Mouse (Mus musculus) liver, embryonic 15.5 days (tissue): Measurements from ENCODE around the gene Nudt13. TPM values are rescaled to one million over a fixed set of nuclear protein-coding genes. Genes with fewer than 3 reads are reported as not detected.
"Not testable (repeated sequence)": the region's sequence is repeated elsewhere in the genome, so short reads cannot be mapped to it uniquely, and the experiment has no call there.

ENCODE experiments used
- ATAC-seq: fragments of 200-750 bp; cut with Nextera tagmentation; 2 replicates; pipeline ENCODE4 v1.8.0; 2017; ENCODE audit warnings: moderate number of reproducible peaks, mild to moderate bottlenecking, moderate library complexity; ENCODE audit not compliant: insufficient read depth
- H3K27ac ChIP-seq: fragments of 300-500 bp; sonication (generic); replicated peaks from 2 replicates; pipeline ENCODE4 v1.5.1; 2015; ENCODE audit warnings: mild to moderate bottlenecking, inconsistent platforms
- H3K27me3 ChIP-seq: fragments of 300-500 bp; sonication (generic); 2 replicates; pipeline ENCODE4 v1.6.1; 2015; ENCODE audit warnings: mild to moderate bottlenecking, inconsistent platforms
- H3K36me3 ChIP-seq: fragments of 300-500 bp; sonication (generic); replicated peaks from 2 replicates; pipeline ENCODE4 v1.6.1; 2015; ENCODE audit warnings: moderate library complexity, mild to moderate bottlenecking, inconsistent platforms
- H3K4me1 ChIP-seq: fragments of 300-500 bp; sonication (generic); replicated peaks from 2 replicates; pipeline ENCODE4 v1.6.1; 2015; ENCODE audit warnings: inconsistent platforms
- H3K4me2 ChIP-seq: fragments of 300-500 bp; sonication (generic); 2 replicates; pipeline ENCODE4 v1.6.1; 2015; ENCODE audit warnings: moderate library complexity, mild to moderate bottlenecking, inconsistent platforms
- H3K4me3 ChIP-seq: fragments of 300-500 bp; sonication (generic); replicated peaks from 2 replicates; pipeline ENCODE4 v1.5.1; 2015; ENCODE audit warnings: mild to moderate bottlenecking, inconsistent platforms
- H3K9ac ChIP-seq: fragments of 300-500 bp; sonication (generic); 2 replicates; pipeline ENCODE4 v1.6.1; 2015; ENCODE audit warnings: moderate library complexity, mild to moderate bottlenecking, inconsistent platforms
- H3K9me3 ChIP-seq: fragments of 300-500 bp; sonication (generic); replicated peaks from 2 replicates; pipeline ENCODE4 v1.6.1; 2016; ENCODE audit warnings: inconsistent platforms
- WGBS: fragments of 180-500 bp; shearing (Covaris S2); methylation state at CpG from one replicate; pipeline ENCODE4 v1.1.7; 2015; ENCODE audit warnings: mixed read lengths; ENCODE audit not compliant: insufficient replicate concordance; 5-methylcytosine and 5-hydroxymethylcytosine counted together
- polyA plus RNA-seq: library from polyadenylated mRNA; unstranded; fragments of >200 nt; fragmentation: Nextera tagmentation; extraction: Ambion mirVana; gene quantifications from 2 replicates; pipeline ENCODE4 v1.2.1, GENCODE M21; 2015

The Nudt13 gene
- polyA plus RNA-seq, 1 experiment from 2014 or later: 5.0 TPM

- no peak overlapping the region for H3K4me2 ChIP-seq
- H3K27ac ChIP-seq: no peak overlapping the region
- H3K4me3 ChIP-seq: no peak overlapping the region
- H3K36me3 ChIP-seq: no peaks in the 10 kb centered on the region
- H3K9ac ChIP-seq: no peak overlapping the region
- no peak for ATAC-seq
- 51% methylated on average over 4 of the region's 4 CpGs for WGBS
- H3K4me1 ChIP-seq: peaks cover 23% of the 10 kb centered on the region
- H3K27me3 ChIP-seq: no peaks in the 10 kb centered on the region
- no peaks in the 10 kb centered on the region for H3K9me3 ChIP-seq
Observed at GRCm38 (mm10) chr14:20291391-20291790, 3.1 kb upstream of the Nudt13 start.

GRCm38 (mm10) chr14:20294947-20295346 lies 450 bp downstream of the Nudt13 start:
- 39% methylated on average over 8 of the region's 8 CpGs for WGBS
- Histone ChIP-seq H3K36me3 (no peaks in the 10 kb centered on the region), H3K4me3 (peak overlapping the region; percentile 73), H3K9ac (peak overlapping the region; percentile 59; the same call in 1 of the 2 replicates), H3K4me1 (peaks cover 26% of the 10 kb centered on the region), H3K9me3 (no peaks in the 10 kb centered on the region), H3K27ac (no peak overlapping the region), H3K27me3 (no peaks in the 10 kb centered on the region), H3K4me2 (peak overlapping the region; percentile 75)
- ATAC-seq: no peak

GRCm38 (mm10) chr14:20297616-20298015 lies 3.1 kb downstream of the Nudt13 start:
- ATAC-seq: no peak

GRCm38 (mm10) chr14:20298131-20298530 lies 3.6 kb downstream of the Nudt13 start:
- Histone ChIP-seq H3K4me1 (peaks cover 20% of the 10 kb centered on the region), H3K27me3 (no peaks in the 10 kb centered on the region), H3K27ac (no peak overlapping the region), H3K36me3 (no peaks in the 10 kb centered on the region), H3K4me3 (no peak overlapping the region), H3K4me2 (no peak overlapping the region), H3K9ac (no peak overlapping the region), H3K9me3 (no peaks in the 10 kb centered on the region)
- no peak for ATAC-seq
- WGBS: 64% methylated on average over 3 of the region's 3 CpGs

More at GRCm38 (mm10) chr14:20297616-20298015, 3.1 kb downstream of the Nudt13 start:
- no peaks in the 10 kb centered on the region for H3K9me3 ChIP-seq
- no peak overlapping the region for H3K27ac ChIP-seq
- no peak overlapping the region for H3K4me2 ChIP-seq
- no peaks in the 10 kb centered on the region for H3K36me3 ChIP-seq
- H3K9ac ChIP-seq: no peak overlapping the region
- H3K4me3 ChIP-seq: no peak overlapping the region
- H3K4me1 ChIP-seq: peaks cover 20% of the 10 kb centered on the region
- no peaks in the 10 kb centered on the region for H3K27me3 ChIP-seq
- 58% methylated on average over 3 of the region's 3 CpGs for WGBS

- H3K36me3 ChIP-seq: peaks cover 22% of the 10 kb centered on the region
- not testable (repeated sequence) for ATAC-seq, H3K4me3 ChIP-seq
Observed at GRCm38 (mm10) chr14:20305085-20305484, 10.6 kb downstream of the Nudt13 start.

GRCm38 (mm10) chr14:20315137-20315536 lies 20.6 kb downstream of the Nudt13 start:
- no peaks in the 10 kb centered on the region for H3K27me3 ChIP-seq
- no peak overlapping the region for H3K4me3 ChIP-seq
- no peak overlapping the region for H3K4me2 ChIP-seq
- H3K9me3 ChIP-seq: no peaks in the 10 kb centered on the region
- WGBS: 56% methylated on average over 1 of the region's 1 CpGs
- no peak overlapping the region for H3K27ac ChIP-seq
- H3K4me1 ChIP-seq: no peaks in the 10 kb centered on the region
- peaks cover 28% of the 10 kb centered on the region for H3K36me3 ChIP-seq
- no peak overlapping the region for H3K9ac ChIP-seq
- no peak for ATAC-seq

More at GRCm38 (mm10) chr14:20305085-20305484, 10.6 kb downstream of the Nudt13 start:
- not testable (repeated sequence) for H3K27me3 ChIP-seq, H3K4me1 ChIP-seq, H3K9me3 ChIP-seq, H3K9ac ChIP-seq, H3K27ac ChIP-seq, H3K4me2 ChIP-seq
- 47% methylated on average over 2 of the region's 2 CpGs for WGBS

- H3K27me3 ChIP-seq: no peaks in the 10 kb centered on the region
- no peak overlapping the region for H3K27ac ChIP-seq
- H3K9me3 ChIP-seq: no peaks in the 10 kb centered on the region
- H3K36me3 ChIP-seq: peaks cover 49% of the 10 kb centered on the region
- no peak for ATAC-seq
- no peak overlapping the region for H3K4me3 ChIP-seq
- WGBS: 66% methylated on average over 3 of the region's 3 CpGs
- no peak overlapping the region for H3K9ac ChIP-seq
- H3K4me2 ChIP-seq: no peak overlapping the region
- H3K4me1 ChIP-seq: no peaks in the 10 kb centered on the region
Observed at GRCm38 (mm10) chr14:20319420-20319819, 24.9 kb downstream of the Nudt13 start.

GRCm38 (mm10) chr14:20324196-20324595 lies 29.7 kb downstream of the Nudt13 start:
- Histone ChIP-seq H3K27me3 (no peaks in the 10 kb centered on the region), H3K4me3 (no peak overlapping the region), H3K36me3 (peaks cover 77% of the 10 kb centered on the region), H3K4me2 (no peak overlapping the region), H3K9ac (no peak overlapping the region), H3K4me1 (no peaks in the 10 kb centered on the region), H3K9me3 (no peaks in the 10 kb centered on the region), H3K27ac (no peak overlapping the region)
- WGBS: 84% methylated on average over 9 of the region's 9 CpGs
- ATAC-seq: no peak

- no peak for ATAC-seq
- 78% methylated on average over 9 of the region's 9 CpGs for WGBS
- peaks cover 80% of the 10 kb centered on the region for H3K36me3 ChIP-seq
- H3K9ac ChIP-seq: no peak overlapping the region
- no peak overlapping the region for H3K27ac ChIP-seq
- H3K4me1 ChIP-seq: no peaks in the 10 kb centered on the region
- no peaks in the 10 kb centered on the region for H3K27me3 ChIP-seq
- no peaks in the 10 kb centered on the region for H3K9me3 ChIP-seq
- H3K4me3 ChIP-seq: no peak overlapping the region
- no peak overlapping the region for H3K4me2 ChIP-seq
Observed at GRCm38 (mm10) chr14:20328474-20328873, 34.0 kb downstream of the Nudt13 start.

- Histone ChIP-seq H3K4me2 (no peak overlapping the region), H3K4me3 (no peak overlapping the region), H3K36me3 (peaks cover 82% of the 10 kb centered on the region), H3K9me3 (no peaks in the 10 kb centered on the region), H3K4me1 (no peaks in the 10 kb centered on the region), H3K27me3 (no peaks in the 10 kb centered on the region), H3K27ac (no peak overlapping the region), H3K9ac (no peak overlapping the region)
- ATAC-seq: no peak
- 72% methylated on average over 4 of the region's 4 CpGs for WGBS
Observed at GRCm38 (mm10) chr14:20331316-20331715, 36.8 kb downstream of the Nudt13 start.

GRCm38 (mm10) chr14:20339415-20339814 lies 44.9 kb downstream of the Nudt13 start:
- WGBS: 84% methylated on average over 5 of the region's 5 CpGs
- peaks cover 64% of the 10 kb centered on the region for H3K36me3 ChIP-seq
- no peaks in the 10 kb centered on the region for H3K27me3 ChIP-seq

GRCm38 (mm10) chr14:20340149-20340548 lies 45.7 kb downstream of the Nudt13 start:
- ATAC-seq: peak; percentile 9; the same call in 1 of the 2 replicates
- Histone ChIP-seq H3K4me1 (peaks cover 7% of the 10 kb centered on the region), H3K36me3 (peaks cover 66% of the 10 kb centered on the region), H3K9ac (no peak overlapping the region), H3K27me3 (no peaks in the 10 kb centered on the region), H3K4me2 (no peak overlapping the region; the same call in 1 of the 2 replicates), H3K9me3 (no peaks in the 10 kb centered on the region), H3K4me3 (no peak overlapping the region), H3K27ac (no peak overlapping the region)
- 77% methylated on average over 8 of the region's 8 CpGs for WGBS

More at GRCm38 (mm10) chr14:20339415-20339814, 44.9 kb downstream of the Nudt13 start:
- Histone ChIP-seq H3K9ac (no peak overlapping the region), H3K9me3 (no peaks in the 10 kb centered on the region), H3K27ac (no peak overlapping the region), H3K4me1 (peaks cover 7% of the 10 kb centered on the region), H3K4me2 (no peak overlapping the region), H3K4me3 (no peak overlapping the region)
- ATAC-seq: no peak
